Mouse (Mus musculus) layer of hippocampus, adult 11-12 months (tissue): ENCODE measurements at regions not wholly inside any gene's neighbourhood (a gene's known extent, or its start where the extent isn't known, plus 50 kb on each side); places are given as distances from the start of the nearest gene placed in this dataset.

Source experiments
- DNase-seq: peaks from one replicate; pipeline ENCODE4 v3.0.0; 2022; ENCODE audit warnings: low spot score

DNA sequence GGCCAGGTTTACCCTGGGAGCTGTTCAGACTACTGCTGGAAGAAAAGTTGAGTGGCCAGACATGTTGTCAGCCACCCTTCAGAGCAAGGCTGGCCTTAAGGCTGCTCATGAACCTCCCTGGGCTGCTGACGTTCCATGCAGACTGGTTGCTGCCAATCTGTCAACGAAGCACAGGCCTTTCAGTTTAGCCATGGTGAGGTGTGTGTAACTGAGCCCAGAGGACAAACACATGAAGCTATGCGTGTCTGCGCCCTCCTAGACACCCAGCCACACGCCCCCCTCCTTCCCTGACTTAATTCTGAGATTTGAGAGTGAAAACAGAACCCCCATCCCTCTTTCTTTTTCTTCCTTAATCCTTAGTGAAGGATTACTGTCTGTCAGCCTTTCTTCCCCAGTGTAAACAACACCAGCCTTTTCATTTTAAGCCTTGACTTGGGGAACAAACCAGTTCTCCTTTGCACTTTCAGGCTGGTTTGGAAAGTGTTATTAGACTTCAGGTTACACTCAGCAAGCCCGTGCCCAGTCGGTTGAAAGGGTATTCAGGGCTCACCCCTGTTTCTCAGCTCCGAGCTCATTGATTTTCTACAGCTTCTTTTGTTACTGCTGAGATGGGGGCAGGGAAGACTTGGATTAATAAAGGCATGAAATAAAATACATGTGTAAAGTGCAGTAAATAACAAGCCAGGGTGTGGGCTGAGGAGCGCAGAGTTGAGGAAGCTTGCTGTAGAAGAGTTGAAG lies 379.4 kb downstream of the Dmrt2 start:
- no peak for DNase-seq

GRCm38 (mm10) chr19:26059668-26060067 lies 387.5 kb downstream of the Dmrt2 start:
- no peak for DNase-seq

DNA sequence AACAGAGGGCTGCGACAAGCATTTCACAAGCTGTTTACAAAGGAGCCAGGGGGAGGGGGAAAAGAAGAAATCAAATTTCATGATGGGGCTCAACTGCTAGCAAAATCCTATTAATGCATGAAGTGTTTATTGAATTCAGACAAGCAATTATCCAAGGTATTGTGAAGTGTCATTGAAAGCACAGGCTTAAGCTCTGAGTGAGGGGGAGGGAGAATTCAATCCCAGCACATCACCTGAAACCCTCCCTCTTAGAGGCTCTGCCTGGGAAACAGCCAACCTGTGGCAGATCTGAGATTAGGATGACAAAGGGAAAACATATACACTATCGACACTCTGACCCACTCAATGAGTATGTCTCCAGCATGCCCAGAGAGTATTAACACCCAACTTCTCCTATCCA lies 396.3 kb downstream of the Dmrt2 start:
- DNase-seq: no peak

- DNase-seq: no peak
Measured at GRCm38 (mm10) chr19:26069908-26070307, 397.7 kb downstream of the Dmrt2 start.

GRCm38 (mm10) chr19:26088318-26088717 lies 416.1 kb downstream of the Dmrt2 start:
- no peak for DNase-seq

GRCm38 (mm10) chr19:26091386-26091785 lies 419.2 kb downstream of the Dmrt2 start:
- DNase-seq: peak; percentile 8

GRCm38 (mm10) chr19:26093844-26094243 lies 421.6 kb downstream of the Dmrt2 start:
- DNase-seq: no peak

- DNase-seq: no peak
Measured at GRCm38 (mm10) chr19:26114326-26114725, 442.1 kb downstream of the Dmrt2 start.

DNA sequence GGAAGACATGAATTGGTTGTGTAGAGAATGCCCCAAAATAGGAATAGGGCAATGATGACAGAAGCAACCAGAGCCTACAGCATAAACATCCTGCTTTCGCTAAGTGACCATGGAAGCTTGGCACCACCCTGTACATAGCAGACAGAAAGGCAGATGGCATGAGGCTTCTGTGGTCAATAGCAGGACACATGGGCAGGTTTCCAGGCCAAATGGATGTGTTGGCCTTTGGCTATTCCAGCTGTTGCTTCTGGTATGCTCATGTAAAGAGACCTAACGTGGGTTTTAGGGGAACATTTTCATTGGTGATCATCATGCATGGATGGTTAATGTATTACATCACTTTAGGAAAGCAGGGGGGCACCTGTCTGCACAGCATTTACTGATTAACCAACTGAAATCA lies 456.2 kb downstream of the Dmrt2 start:
- no peak for DNase-seq

DNA sequence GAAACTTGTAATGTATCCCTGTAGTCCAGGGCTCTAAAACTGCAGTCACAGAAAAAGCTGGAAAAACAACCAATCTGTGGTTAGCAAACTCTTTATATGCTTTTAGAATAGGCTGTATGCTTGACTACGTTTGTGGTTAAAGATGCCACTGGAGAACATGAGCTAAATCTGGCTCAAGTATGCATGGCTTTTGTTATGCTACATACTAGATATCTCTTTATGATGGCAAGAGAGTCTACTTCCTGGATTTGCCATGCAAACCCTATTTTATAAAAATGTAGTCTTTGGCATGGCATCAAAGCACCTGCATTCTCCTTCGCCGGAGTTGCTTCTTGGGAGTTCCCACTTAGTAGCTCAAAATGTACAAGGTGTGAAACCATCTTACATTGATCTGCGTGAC lies 462.2 kb downstream of the Dmrt2 start:
- DNase-seq: no peak

GRCm38 (mm10) chr19:26135398-26136104 lies 463.3 kb downstream of the Dmrt2 start:
- no peak for DNase-seq

DNA sequence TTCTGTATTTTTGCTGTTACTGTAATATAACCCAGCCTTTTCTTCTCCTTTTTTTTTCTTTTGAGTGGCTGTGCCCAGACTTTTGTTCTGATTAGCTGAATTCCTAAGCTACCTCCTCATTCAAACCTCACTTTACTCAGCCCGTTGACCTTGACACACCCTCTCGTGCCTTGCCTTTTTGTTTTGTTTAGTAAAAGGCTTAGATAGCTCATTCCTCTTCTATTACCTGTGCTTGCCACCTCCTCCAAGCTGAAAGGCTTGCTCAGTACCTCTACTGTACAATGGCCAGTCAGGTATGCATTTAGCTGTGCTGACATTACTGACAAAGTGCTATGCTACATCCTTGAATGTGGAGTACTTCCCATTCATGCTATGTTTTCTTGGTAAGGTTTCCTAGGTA lies 464.2 kb upstream of the Smarca2 start:
- no peak for DNase-seq

DNA sequence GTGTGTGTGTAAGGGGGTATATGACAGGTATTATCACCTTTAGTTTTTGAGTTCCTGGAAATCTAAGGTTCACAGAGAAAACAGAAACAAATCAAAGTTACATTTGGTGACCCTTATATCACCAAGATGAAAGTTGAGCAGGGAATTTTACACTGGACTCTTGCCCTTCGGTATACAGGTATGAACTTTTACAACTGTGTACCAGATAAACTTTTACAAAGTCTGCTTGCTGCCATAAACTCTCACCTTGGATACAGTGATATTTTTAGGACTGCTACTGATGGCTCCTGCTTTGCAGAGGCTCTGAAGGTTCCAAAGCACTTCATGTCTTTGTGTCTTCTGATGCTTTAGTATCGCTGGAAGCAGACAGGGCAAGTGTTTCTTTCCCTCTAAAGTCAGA lies 461.3 kb upstream of the Smarca2 start:
- DNase-seq: no peak

GRCm38 (mm10) chr19:26151216-26151615 lies 453.6 kb upstream of the Smarca2 start:
- DNase-seq: no peak

- no peak for DNase-seq
Measured at GRCm38 (mm10) chr19:26164993-26165392, 439.9 kb upstream of the Smarca2 start.

DNA sequence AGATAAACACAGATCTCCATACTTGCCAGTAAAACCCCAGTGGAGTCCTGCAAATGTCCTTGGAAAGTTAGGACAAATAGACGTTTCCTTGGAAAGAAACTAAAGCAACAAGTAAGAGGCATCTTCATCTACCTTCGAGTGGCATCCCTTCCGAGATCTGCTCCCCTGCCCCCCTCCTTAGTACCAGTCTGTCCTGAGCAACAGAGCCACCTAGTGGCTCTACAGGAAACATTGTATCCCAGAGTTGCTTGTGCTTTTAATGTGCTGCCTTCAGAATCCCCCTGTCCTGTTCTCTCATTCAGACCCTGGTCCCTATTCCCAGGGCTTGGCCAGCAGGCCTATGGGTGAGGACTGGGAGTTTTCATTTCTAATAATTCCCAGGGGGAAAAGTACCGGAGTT lies 423.1 kb upstream of the Smarca2 start:
- DNase-seq: peak; percentile 12

GRCm38 (mm10) chr19:26185012-26185411 lies 419.8 kb upstream of the Smarca2 start:
- no peak for DNase-seq

GRCm38 (mm10) chr19:26190803-26191202 lies 414.0 kb upstream of the Smarca2 start:
- no peak for DNase-seq

GRCm38 (mm10) chr19:26193664-26194063 lies 411.2 kb upstream of the Smarca2 start:
- DNase-seq: no peak

DNA sequence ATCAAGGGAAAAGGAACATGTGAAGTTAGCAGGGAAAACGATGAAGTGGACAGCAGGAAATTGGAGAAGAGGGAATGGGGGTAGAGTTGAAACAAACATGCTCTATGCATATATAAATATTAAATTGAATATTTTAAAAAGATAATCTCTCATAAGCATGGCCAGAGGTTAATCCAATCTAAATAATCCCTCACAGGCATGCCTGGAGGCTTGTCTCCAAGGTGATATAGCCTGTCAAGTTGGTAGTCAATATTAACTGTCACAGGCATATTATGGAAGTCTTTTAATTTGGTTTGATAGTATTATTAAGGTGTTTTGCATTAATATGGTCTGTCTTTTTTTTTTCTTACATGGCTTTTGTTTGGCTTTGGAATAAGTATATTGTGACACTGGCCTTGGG lies 396.1 kb upstream of the Smarca2 start:
- no peak for DNase-seq

DNA sequence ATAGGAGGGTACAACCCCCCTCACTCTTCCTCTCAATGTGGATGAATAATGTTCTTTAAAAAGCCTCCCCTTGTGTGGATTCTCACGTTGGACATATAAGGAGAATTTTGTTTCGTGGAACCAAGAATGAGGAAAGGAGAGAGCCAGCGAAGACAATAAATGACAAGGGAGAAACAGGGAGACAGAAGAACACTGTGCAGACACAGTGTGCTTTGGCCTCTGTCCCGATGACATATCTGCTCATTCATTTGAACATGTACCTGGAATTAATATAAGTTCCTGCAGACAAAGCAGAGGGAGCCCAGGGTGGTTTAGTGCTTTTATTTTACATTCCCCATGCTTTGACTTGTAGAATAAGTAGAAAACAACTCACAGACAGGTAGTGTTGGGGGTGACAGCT lies 370.3 kb upstream of the Smarca2 start:
- no peak for DNase-seq

GRCm38 (mm10) chr19:26244067-26244466 lies 360.8 kb upstream of the Smarca2 start:
- DNase-seq: no peak

DNA sequence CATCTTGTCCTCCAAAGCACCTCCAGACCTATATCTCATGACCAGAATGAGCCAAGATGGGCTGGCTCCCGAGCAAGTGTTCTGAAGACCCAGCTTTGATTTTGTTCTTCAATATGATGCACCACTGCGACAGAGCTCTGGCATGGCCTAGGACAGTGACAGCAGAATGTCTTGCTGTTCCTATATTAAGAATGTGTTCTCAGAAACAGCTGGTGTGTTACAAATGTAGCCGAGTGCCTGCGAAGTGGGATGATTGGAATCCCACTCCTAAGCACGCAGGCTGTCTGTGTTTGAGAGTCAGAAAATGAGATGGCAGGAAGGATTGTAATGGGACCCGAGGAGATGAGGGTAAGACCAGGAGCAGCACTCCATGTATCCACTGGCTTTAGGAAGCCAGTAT lies 355.1 kb upstream of the Smarca2 start:
- peak; percentile 43 for DNase-seq

GRCm38 (mm10) chr19:26258677-26259076 lies 346.2 kb upstream of the Smarca2 start:
- no peak for DNase-seq
